Mouse (Mus musculus) left cerebral cortex, adult 2 months (tissue): ENCODE results near the gene Ankrd54. TPM values are rescaled to one million over a fixed set of nuclear protein-coding genes. Genes with fewer than 3 reads are reported as not detected.

ENCODE experiments used
- DNase-seq, 2 experiments: peaks; one replicate each; pipeline ENCODE4 v3.0.0; 2021 to 2022; ENCODE audit warnings: low spot score in 2 of 2, mixed read lengths in 1 of 2; ENCODE audit errors: extremely low spot score in 1 of 2
- H3K27ac ChIP-seq: fragments of 200-600 bp; 2 replicates; pipeline ENCODE4 v1.8.1; 2022
- H3K4me3 ChIP-seq: fragments of 200-600 bp; 2 replicates; pipeline ENCODE4 v1.8.1; 2022
- CTCF ChIP-seq: fragments of 200-600 bp; IDR thresholded peaks from 2 replicates; pipeline ENCODE4 v1.8.1; 2022; ENCODE audit warnings: antibody characterized with exemption, mild to moderate bottlenecking, moderate library complexity
- intact Hi-C: fragments of 180-260 bp; cut with DNase I; formaldehyde crosslinking; loops from one replicate; pipeline ENCODE4 v1.15.1; 2025
- long read RNA-seq, 2 experiments: library from polyadenylated mRNA; stranded (forward); transcript quantifications; one replicate each; pipeline ENCODE4 v2.0.0; 2021; ENCODE audit warnings: borderline mapping rate in 2 of 2
- total RNA-seq, 2 experiments: library from RNA; stranded (reverse); gene quantifications; 2 replicates each; pipeline ENCODE4 v1.2.3; 2021

Ankrd54 gene
- total RNA-seq = 10 to 100 TPM; 19.7 to 19.8 TPM
- long read RNA-seq, experiment 1, transcript Ankrd54-201 (8 exons, 1,904 nt) = major isoform, 20 of 35 reads
- long read RNA-seq, experiment 1, partial matches to known transcripts = 4 of 35 reads
- long read RNA-seq, experiment 1, other reads (novel, unspliced or antisense) = 8 of 35 reads
- long read RNA-seq, experiment 2, transcript Ankrd54-201 (8 exons, 1,904 nt) = major isoform, 26 of 36 reads
- long read RNA-seq, experiment 2, partial matches to known transcripts = 1 of 36 reads
- long read RNA-seq, experiment 2, other reads (novel, unspliced or antisense) = 6 of 36 reads

- Histone ChIP-seq H3K27ac (peak within 1 kb of the TSS; percentile 82), H3K4me3 (peak within 1 kb of the TSS; percentile 79)
- peak; percentile 94 to 99 for DNase-seq
- TF ChIP-seq CTCF = no peak
- intact Hi-C loops = no loop called here
Observed at GRCm38 (mm10) chr15:79062376-79063159, at the start of gene Ankrd54. Gene Ankrd54 (minus strand): TSS chr15:79062893.

GRCm38 (mm10) chr15:79111774-79112173 lies 49.1 kb upstream of the Ankrd54 start:
- no peak for TF ChIP-seq CTCF
- intact Hi-C loops = no loop called here
- no peak for DNase-seq

GRCm38 (mm10) chr15:79110528-79110927 lies 47.8 kb upstream of the Ankrd54 start:
- TF ChIP-seq CTCF = no peak
- peak overlapping the region; percentile 71 for H3K4me3 ChIP-seq
- H3K27ac ChIP-seq = no peak overlapping the region
- intact Hi-C loops = no loop called here
- no peak for DNase-seq

More at GRCm38 (mm10) chr15:79111774-79112173, 49.1 kb upstream of the Ankrd54 start:
- Histone ChIP-seq H3K4me3 (no peak overlapping the region), H3K27ac (no peak overlapping the region)

- Histone ChIP-seq H3K4me3 (peak overlapping the region; percentile 71), H3K27ac (peak overlapping the region; percentile 1; the same call in 1 of the 2 replicates)
- no peak for TF ChIP-seq CTCF
- intact Hi-C loops = no loop called here
- DNase-seq = no peak
Observed at GRCm38 (mm10) chr15:79110031-79110430, 47.3 kb upstream of the Ankrd54 start.

- no peak for TF ChIP-seq CTCF
- peak overlapping the region; percentile 80 for H3K27ac ChIP-seq
- intact Hi-C loops = no loop called here
- DNase-seq = peak in 1 of 2 experiments; percentile 32
- H3K4me3 ChIP-seq = peak overlapping the region; percentile 71
Observed at GRCm38 (mm10) chr15:79109321-79109934, 46.7 kb upstream of the Ankrd54 start.

- Histone ChIP-seq H3K27ac (peak within 1 kb of the TSS; percentile 80), H3K4me3 (peak within 1 kb of the TSS; percentile 71)
- peak; percentile 41 to 60 for DNase-seq
- intact Hi-C loops = no loop called here
- TF ChIP-seq CTCF = no peak
Observed at GRCm38 (mm10) chr15:79108421-79109320, 46.0 kb upstream of the Ankrd54 start, which contains the start of gene Micall1. Gene Micall1 (plus strand): TSS chr15:79108898.

GRCm38 (mm10) chr15:79107966-79108365 lies 45.3 kb upstream of the Ankrd54 start:
- no peak for TF ChIP-seq CTCF
- DNase-seq = no peak
- Histone ChIP-seq H3K4me3 (peak overlapping the region; percentile 71), H3K27ac (peak overlapping the region; percentile 50; the same call in 1 of the 2 replicates)
- intact Hi-C loops = no loop called here

- intact Hi-C loops = no loop called here
- H3K4me3 ChIP-seq = no peak overlapping the region
- no peak for TF ChIP-seq CTCF
Observed at GRCm38 (mm10) chr15:79105804-79106203, 43.1 kb upstream of the Ankrd54 start.

GRCm38 (mm10) chr15:79103264-79103663 lies 40.6 kb upstream of the Ankrd54 start:
- TF ChIP-seq CTCF = no peak
- H3K27ac ChIP-seq = peak overlapping the region; percentile 19
- intact Hi-C loops = no loop called here
- no peak for DNase-seq
- H3K4me3 ChIP-seq = no peak overlapping the region

More at GRCm38 (mm10) chr15:79105804-79106203, 43.1 kb upstream of the Ankrd54 start:
- H3K27ac ChIP-seq = no peak overlapping the region
- DNase-seq = no peak

GRCm38 (mm10) chr15:79101531-79101930 lies 38.8 kb upstream of the Ankrd54 start:
- Histone ChIP-seq H3K27ac (peak overlapping the region; percentile 44; the same call in 1 of the 2 replicates), H3K4me3 (no peak overlapping the region)
- DNase-seq = no peak
- intact Hi-C loops = no loop called here
- no peak for TF ChIP-seq CTCF

- intact Hi-C loops = no loop called here
- no peak overlapping the region; the same call in 1 of the 2 replicates for H3K27ac ChIP-seq
Observed at GRCm38 (mm10) chr15:79100391-79100790, 37.7 kb upstream of the Ankrd54 start.

More at GRCm38 (mm10) chr15:79100391-79100790, 37.7 kb upstream of the Ankrd54 start:
- no peak for TF ChIP-seq CTCF
- H3K4me3 ChIP-seq = no peak overlapping the region
- no peak for DNase-seq
